Mouse (Mus musculus) MEL (cell line): ENCODE data around the gene Fam102a.

Experiments used
- CTCF ChIP-seq, 3 experiments: IDR thresholded peaks in 2 of 3; conservative IDR thresholded peaks in 1 of 3; 2 replicates each; pipeline ENCODE4 v1.5.1; 2011 to 2012; ENCODE audit warnings: low read length in 3 of 3, low read depth in 2 of 3, mild to moderate bottlenecking in 2 of 3, improper control_type of control experiment in 1 of 3, inconsistent platforms in 1 of 3, mixed read lengths in 1 of 3, moderate library complexity in 1 of 3; ENCODE audit not compliant: control insufficient read depth in 1 of 3, insufficient read depth in 1 of 3, poor library complexity in 1 of 3, severe bottlenecking in 1 of 3
- EP300 ChIP-seq, 2 experiments: IDR thresholded peaks; 2 replicates each; pipeline ENCODE4 v1.6.1; 2011; ENCODE audit warnings: improper control_type of control experiment in 2 of 2, low read length in 2 of 2, low read depth in 1 of 2, mild to moderate bottlenecking in 1 of 2
- ETS1 ChIP-seq: IDR thresholded peaks from 2 replicates; pipeline ENCODE4 v1.6.1; 2012; ENCODE audit warnings: low read depth, mild to moderate bottlenecking, inconsistent platforms, low read length, improper control_type of control experiment, moderate library complexity
- HCFC1 ChIP-seq: IDR thresholded peaks from 2 replicates; pipeline ENCODE4 v1.6.1; 2012; ENCODE audit warnings: low read depth, mild to moderate bottlenecking, inconsistent platforms, low read length, improper control_type of control experiment, moderate library complexity
- KAT2A ChIP-seq: conservative IDR thresholded peaks from 2 replicates; pipeline ENCODE4 v1.6.1; 2012; ENCODE audit warnings: low read depth, low read length, improper control_type of control experiment, inconsistent platforms
- POLR2A ChIP-seq, 2 experiments: IDR thresholded peaks; 2 replicates each; pipeline ENCODE4 v1.6.1; 2011 to 2012; ENCODE audit warnings: low read length in 2 of 2, mild to moderate bottlenecking in 2 of 2, control low read depth in 1 of 2, improper control_type of control experiment in 1 of 2, low read depth in 1 of 2, moderate library complexity in 1 of 2; ENCODE audit not compliant: control insufficient read depth in 1 of 2, insufficient read depth in 1 of 2, poor library complexity in 1 of 2
- UBTF ChIP-seq: IDR thresholded peaks from 2 replicates; pipeline ENCODE4 v1.6.1; 2012; ENCODE audit warnings: low read depth, mild to moderate bottlenecking, inconsistent platforms, low read length, improper control_type of control experiment, moderate library complexity, borderline replicate concordance; ENCODE audit not compliant: insufficient read depth

DNA sequence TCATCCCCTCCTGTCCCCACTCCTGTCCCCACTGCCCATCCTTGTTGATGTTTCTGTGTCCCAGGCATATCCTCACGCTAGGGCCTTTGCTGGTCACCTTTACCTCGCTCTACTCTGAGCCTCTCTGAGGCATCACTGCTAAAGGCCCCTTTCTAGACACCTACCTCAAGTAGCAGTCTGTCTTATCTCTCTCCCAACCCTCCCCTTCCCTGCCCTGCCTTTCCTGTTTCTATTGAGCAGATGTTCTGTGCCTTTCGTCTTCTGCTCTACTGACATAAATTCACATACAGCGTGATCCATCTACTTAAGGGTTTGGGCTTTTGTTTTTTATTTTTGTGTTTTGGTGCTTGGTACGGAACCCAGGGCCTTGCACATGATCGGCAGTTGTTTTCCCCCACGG lies 20.9 kb downstream of the Fam102a start:
- TF ChIP-seq EP300 (IDR thresholded peaks at IDR 0.05; ENCODE audit: low read depth in 1 of 2, low read length in 2 of 2): no peak
- no peak for TF ChIP-seq KAT2A
- TF ChIP-seq HCFC1: no peak
- TF ChIP-seq UBTF: no peak
- no peak for TF ChIP-seq ETS1
- TF ChIP-seq POLR2A (IDR thresholded peaks at IDR 0.05; ENCODE audit: control insufficient read depth in 1 of 2, insufficient read depth in 1 of 2, low read depth in 1 of 2, low read length in 2 of 2, poor library complexity in 1 of 2): no peak
- TF ChIP-seq CTCF (IDR thresholded peaks at IDR 0.05 in 2 of 3, conservative IDR thresholded peaks at IDR 0.05 in 1 of 3; ENCODE audit: control insufficient read depth in 1 of 3, insufficient read depth in 1 of 3, low read depth in 2 of 3, low read length in 3 of 3, poor library complexity in 1 of 3, severe bottlenecking in 1 of 3): no peak
